Mouse (Mus musculus) thymus, adult 2 months (tissue): ENCODE data around the gene Gm10961. TPM values are rescaled to one million over a fixed set of nuclear protein-coding genes. Genes with fewer than 3 reads are reported as not detected.

Source experiments
- DNase-seq: peaks from one replicate; pipeline ENCODE4 v3.0.0; 2021
- H3K27ac ChIP-seq: fragments of 200-500 bp; 2 replicates; pipeline ENCODE4 v1.5.1; 2012; ENCODE audit warnings: low read length, control low read depth; ENCODE audit not compliant: control insufficient read depth, insufficient read depth
- H3K27me3 ChIP-seq: fragments of 200-500 bp; 2 replicates; pipeline ENCODE4 v1.6.1; 2012; ENCODE audit warnings: mild to moderate bottlenecking, low read length, moderate library complexity, mixed read lengths; ENCODE audit not compliant: control insufficient read depth, insufficient read depth
- H3K36me3 ChIP-seq: fragments of 200-500 bp; 2 replicates; pipeline ENCODE4 v1.6.1; 2012; ENCODE audit warnings: mild to moderate bottlenecking, low read length, moderate library complexity; ENCODE audit not compliant: control insufficient read depth, insufficient read depth
- H3K4me1 ChIP-seq: fragments of 200-500 bp; replicated peaks from 2 replicates; pipeline ENCODE4 v1.6.1; 2012; ENCODE audit warnings: low read length; ENCODE audit not compliant: control insufficient read depth, insufficient read depth
- H3K4me3 ChIP-seq: fragments of 200-500 bp; 2 replicates; pipeline ENCODE4 v1.5.1; 2012; ENCODE audit warnings: mild to moderate bottlenecking, low read length, control low read depth, moderate library complexity; ENCODE audit not compliant: control insufficient read depth, insufficient read depth
- CTCF ChIP-seq: fragments of 200-500 bp; IDR thresholded peaks from 2 replicates; pipeline ENCODE4 v1.5.1; 2012; ENCODE audit warnings: mild to moderate bottlenecking, control low read depth, low read length, moderate library complexity, borderline replicate concordance; ENCODE audit not compliant: control insufficient read depth, poor library complexity, insufficient read depth; ENCODE audit errors: extremely low read depth
- POLR2A ChIP-seq: fragments of 200-500 bp; IDR thresholded peaks from 2 replicates; pipeline ENCODE4 v1.6.1; 2012; ENCODE audit warnings: mild to moderate bottlenecking, low read length, control low read depth, moderate library complexity; ENCODE audit not compliant: control insufficient read depth, poor library complexity, insufficient read depth; ENCODE audit errors: extremely low read depth
- WGBS: fragments of 180-500 bp; shearing (Covaris S2); methylation state at CpG from one replicate; pipeline ENCODE4 v1.1.7; 2018; 5-methylcytosine and 5-hydroxymethylcytosine counted together
- polyA plus RNA-seq: library from polyadenylated mRNA; depleted of rRNA; stranded (reverse); fragments of >200 nt; gene quantifications from 2 replicates; pipeline ENCODE4 v1.2.3, GENCODE M21; 2012; rRNA removed

Gm10961 gene
- polyA plus RNA-seq, result not detected in 2 replicates

DNA sequence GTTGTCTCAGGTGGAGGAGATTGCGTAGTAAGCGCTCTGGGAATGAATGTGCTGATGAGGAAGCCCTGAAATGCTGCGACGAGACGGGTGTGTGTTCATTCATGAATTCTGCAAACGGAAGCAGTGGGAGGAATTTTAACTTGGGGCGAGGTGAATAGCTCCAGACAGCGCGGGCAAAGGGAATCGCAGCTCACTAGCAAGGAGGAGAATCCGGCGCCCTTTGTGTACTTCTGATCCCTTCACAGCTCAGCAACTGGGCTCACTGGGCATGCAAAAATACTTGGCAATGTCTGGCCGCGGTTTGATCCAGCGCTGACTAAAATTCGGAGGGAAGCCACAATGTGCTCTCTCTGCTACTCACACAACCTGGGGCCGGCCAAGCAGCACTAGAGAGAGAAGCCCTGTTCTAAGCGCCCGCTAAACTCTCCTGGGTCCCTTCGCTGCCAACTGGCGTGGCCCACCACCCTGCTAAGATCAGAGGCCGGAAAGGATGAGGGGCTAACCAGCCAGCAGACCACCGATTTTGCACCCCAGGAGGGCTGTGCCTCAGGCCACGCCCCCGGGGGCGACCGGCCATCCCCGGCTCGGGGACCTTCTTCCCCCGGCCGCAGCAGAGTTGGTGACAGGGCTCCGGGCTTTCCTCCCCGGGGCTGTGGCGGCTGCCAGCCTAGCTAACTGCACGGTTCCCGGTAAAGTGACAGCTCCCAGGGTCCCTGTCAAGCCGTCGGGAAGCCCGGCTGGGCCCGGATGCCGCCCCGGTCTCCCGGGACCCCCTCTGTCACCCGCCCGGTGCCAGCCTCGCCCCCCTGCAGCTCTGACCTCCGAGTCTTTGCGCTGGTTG, at the start of gene Gm10961:
TSS of gene Gm10961 (plus strand) at position 641 of the 841 bp plus-strand sequence.
- Histone ChIP-seq H3K36me3 (peaks cover 14% of the 10 kb centered on the region), H3K27ac (peak within 1 kb of the TSS; percentile 47; the same call in 1 of the 2 replicates), H3K27me3 (no peaks in the 10 kb centered on the region), H3K4me3 (peak within 1 kb of the TSS; percentile 91), H3K4me1 (peaks cover 7% of the 10 kb centered on the region)
- no peak for DNase-seq
- TF ChIP-seq POLR2A, result no peak
- no peak; the same call in 1 of the 2 replicates for TF ChIP-seq CTCF
- WGBS, result 5% methylated on average over 48 of the region's 48 CpGs

DNA sequence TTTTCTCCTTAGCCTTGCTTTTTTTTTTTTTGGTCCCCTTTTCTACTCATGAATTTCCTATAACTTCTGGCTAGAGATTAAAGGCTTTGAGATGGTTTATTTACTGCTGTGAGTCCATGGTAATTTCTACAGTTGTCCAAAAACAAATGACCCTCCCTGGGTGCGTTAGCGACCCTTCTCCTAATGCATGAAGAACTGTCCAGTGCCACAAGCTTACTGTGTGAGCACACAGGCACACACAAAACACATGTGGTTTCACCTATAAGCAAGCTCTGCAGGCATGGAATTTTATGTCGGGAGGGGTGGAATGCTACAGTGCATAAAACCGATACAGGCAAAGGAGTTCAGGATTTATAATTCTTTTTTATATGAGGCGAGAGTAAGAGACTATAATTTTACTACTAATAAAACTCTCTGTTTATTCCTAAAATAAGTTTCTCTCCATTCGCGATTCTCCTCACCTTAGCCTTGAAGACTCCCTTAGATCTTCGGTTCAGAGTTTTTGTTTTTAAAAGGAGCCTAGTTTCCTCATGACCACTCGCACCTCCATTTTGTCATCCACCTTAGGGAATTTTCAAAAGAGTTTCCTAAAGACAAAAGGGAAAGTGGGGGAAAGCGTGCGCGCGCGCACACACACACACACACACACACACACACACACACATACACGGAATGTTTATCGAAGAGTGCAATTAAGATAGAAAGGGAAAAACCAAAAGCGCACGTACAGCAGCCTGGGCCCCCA, 48.8 kb upstream of the Gm10961 start:
- Histone ChIP-seq H3K4me3 (no peak overlapping the region), H3K27me3 (peaks cover 25% of the 10 kb centered on the region)
- TF ChIP-seq POLR2A (no peak), CTCF (no peak)

DNA sequence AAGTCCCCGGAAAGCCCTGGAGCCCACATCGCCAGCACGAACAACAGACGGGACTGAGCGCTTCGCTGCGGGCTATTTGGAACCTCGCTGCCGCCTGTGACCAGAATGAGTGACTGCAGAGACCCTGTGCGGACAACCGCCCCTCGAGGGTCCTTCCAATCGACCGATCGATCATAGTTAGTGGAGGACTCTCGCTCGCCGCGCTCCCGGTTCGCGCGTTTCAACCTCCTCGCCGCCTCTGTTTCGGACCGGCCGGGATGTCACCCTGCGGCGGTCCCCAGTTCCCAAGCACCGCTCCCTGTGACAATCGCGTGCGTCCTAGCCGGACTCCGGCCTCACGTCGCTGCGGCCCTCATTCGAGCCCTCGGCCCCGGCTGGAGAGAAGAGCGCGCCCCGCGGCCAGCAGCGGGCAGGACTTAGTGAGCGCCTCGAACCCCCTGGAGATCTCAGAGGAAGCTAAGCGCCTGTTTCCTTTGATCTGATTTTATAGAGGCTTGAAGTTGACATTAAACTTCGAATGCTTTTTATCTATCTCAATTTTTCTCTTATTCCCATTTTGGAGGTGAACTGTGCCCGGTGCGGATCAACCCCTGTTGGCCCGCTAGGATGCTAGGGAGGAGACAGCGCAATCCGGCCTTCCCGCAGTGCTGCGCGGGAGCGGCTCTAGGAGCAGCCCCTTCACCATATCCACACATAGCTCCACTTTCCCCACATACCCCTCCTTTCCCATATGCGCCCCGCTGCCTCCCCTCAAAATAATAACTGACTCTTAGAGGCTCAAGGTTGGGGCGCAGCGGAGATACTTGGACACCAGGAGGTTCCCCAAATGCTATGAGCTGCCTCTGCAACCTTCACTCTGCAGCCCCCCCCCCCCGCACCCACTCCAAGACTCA, 48.0 kb upstream of the Gm10961 start:
- TF ChIP-seq CTCF (no peak), POLR2A (no peak)
- Histone ChIP-seq H3K27me3 (peaks cover 25% of the 10 kb centered on the region), H3K27ac (no peak overlapping the region), H3K4me3 (no peak overlapping the region), H3K4me1 (no peaks in the 10 kb centered on the region; the same call in 1 of the 2 replicates), H3K36me3 (no peaks in the 10 kb centered on the region)
- 6% methylated on average over 65 of the region's 65 CpGs for WGBS
- no peak for DNase-seq

More for the DNA sequence above, 48.8 kb upstream of the Gm10961 start:
- WGBS, result 6% methylated on average over 18 of the region's 18 CpGs
- no peak for DNase-seq
- Histone ChIP-seq H3K36me3 (no peaks in the 10 kb centered on the region), H3K27ac (no peak overlapping the region), H3K4me1 (no peaks in the 10 kb centered on the region; the same call in 1 of the 2 replicates)

DNA sequence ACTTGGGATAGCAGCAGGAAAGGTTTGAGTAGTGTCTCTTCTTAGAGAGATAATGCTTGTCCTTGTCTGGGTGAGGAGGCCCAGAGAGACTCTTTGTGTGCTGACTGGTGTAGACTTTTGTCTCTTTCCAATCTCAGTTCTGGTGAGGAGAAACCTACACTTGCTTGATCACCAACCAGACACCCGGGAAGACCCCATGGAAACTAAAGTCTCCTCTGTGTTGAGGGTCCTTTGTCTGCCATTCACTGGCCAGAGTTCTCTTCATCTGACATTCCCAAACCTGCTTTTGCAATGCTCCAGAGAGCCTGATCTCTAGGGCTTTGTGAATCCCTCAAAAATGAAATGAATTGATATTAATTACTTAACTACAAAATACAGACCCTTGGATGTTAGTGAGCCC, 47.2 kb upstream of the Gm10961 start:
- H3K27ac ChIP-seq, result no peak overlapping the region
- WGBS, result 3% methylated on average over 1 of the region's 1 CpGs
- TF ChIP-seq CTCF, result no peak
- TF ChIP-seq POLR2A, result no peak

DNA sequence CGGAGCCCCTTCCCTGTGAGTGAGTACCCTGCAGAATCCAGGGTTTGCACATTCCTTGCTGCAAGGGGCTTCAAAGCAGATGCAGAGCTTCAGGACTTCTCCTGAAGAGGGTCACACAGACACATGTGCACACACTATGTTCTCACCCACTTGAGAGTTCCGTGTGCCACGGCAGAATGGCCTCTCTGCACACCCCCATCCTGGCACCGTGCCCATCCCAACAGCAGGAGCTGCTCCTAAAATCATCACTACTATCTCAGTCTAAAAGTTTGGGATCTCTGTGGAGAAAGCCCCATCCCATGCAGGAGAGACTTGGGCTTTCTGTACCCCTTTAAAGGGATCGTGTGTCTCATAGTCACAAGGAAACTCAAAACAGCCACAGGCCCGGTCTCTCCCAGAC, 44.6 kb upstream of the Gm10961 start:
- H3K36me3 ChIP-seq, result no peaks in the 10 kb centered on the region
- no peaks in the 10 kb centered on the region; the same call in 1 of the 2 replicates for H3K4me1 ChIP-seq
- H3K4me3 ChIP-seq, result no peak overlapping the region
- WGBS, result 87% methylated on average over 6 of the region's 6 CpGs
- H3K27ac ChIP-seq, result no peak overlapping the region
- H3K27me3 ChIP-seq, result peaks cover 12% of the 10 kb centered on the region
- DNase-seq, result no peak
- TF ChIP-seq POLR2A (no peak), CTCF (no peak)

More for the DNA sequence above, 47.2 kb upstream of the Gm10961 start:
- Histone ChIP-seq H3K4me1 (no peaks in the 10 kb centered on the region; the same call in 1 of the 2 replicates), H3K27me3 (peaks cover 25% of the 10 kb centered on the region), H3K4me3 (no peak overlapping the region), H3K36me3 (no peaks in the 10 kb centered on the region)
- DNase-seq, result no peak
